Mouse (Mus musculus) monocyte, adult 2 months (primary cell): ENCODE results near the gene Rem2.

Source experiments
- DNase-seq, 2 experiments: peaks; one replicate each; pipeline ENCODE4 v3.0.0; 2022; ENCODE audit warnings: low spot score in 2 of 2, low read depth in 1 of 2

The Rem2 gene

DNA sequence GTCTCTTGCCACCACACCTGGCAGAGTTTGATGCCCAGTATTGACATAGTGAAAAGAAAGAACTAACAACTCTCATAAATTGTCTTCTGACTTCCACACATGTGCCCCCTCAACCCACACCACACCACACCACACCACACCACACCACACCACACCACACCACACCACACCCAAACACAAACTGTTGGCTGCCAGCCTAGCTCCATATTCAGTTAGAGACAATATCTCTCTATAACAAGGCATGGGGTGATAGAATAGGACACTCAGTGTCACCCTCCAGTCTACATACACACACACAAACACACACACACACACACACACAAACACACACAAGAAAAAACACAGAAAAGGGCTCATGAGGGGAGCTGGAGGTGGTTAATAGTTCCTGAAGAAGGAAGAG is 12.4 kb downstream of the Rem2 start:
- DNase-seq = no peak

DNA sequence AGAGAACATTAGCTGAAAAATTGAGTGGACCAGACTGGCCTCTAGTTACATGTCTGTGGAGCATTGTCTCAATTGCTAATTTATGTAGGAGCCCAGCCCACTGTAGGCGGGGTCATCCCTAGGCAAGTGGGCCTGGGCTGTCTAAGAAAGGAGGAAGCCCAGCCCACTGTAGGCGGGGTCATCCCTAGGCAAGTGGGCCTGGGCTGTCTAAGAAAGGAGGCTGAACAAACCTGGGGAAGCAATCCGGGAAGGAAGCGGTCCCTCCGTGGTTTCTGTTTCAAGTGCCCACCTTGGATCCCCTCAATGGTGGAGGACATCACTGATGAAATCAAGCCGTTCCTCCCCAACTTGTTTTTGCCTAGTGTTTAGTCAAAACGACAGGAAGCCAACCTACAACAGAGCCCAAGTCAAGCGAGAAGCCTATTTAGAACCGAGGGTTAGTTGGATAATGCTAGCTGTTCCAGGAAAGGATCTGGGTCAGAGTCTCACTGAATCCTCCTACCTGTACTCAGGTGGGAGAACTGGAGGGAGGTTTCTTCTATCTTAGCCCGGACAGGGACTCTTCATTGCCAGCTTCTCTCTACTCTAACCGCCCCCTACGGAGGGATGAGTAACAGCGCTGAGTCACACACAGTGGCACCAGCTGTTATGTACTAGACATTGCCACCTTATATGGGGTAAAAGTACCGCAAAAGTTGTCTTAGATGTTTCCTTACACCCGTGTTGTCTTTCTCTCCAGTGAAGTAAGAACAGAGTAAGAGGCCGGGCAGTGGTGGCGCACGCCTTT is 16.6 kb downstream of the Rem2 start:
- no peak for DNase-seq

DNA sequence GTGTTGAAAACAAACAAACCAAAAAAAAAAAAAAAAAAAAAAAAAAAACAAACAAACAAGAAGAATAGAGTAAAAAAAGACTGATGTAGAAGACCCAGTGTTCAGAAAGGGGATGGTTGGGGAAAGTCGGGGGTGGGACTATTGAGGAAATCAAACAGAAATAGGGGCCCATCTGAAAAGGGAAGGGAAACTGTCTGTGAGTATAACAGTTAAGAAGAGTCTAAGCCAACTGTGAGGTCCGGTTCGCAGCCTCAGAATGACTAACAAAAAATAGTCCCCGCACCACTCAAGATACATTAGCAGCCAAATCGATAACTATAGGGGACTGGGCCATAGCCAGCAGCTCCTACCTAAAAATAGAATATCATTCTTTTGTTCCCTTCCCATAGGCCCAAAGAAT is 17.3 kb downstream of the Rem2 start:
- no peak for DNase-seq

DNA sequence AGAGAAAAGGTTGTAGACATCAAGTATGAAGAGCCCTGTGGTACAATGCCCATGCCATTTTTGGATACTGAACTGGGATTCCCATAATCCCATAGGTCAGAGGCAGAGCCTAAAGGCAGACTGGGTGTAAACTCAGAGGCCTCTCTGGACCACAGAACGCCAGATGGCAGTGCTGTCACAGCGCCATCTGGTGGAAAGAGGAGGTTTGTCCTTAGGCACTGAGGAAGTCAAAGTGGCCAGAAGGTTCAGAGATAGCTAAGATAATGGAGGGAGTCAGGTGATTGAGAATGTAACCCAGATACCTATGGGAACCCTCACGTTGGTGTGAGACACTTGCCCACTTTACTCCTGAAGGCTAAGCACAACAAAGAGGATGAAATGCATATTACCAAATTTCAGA is 18.3 kb downstream of the Rem2 start:
- DNase-seq = peak in 1 of 2 experiments; percentile 61

DNA sequence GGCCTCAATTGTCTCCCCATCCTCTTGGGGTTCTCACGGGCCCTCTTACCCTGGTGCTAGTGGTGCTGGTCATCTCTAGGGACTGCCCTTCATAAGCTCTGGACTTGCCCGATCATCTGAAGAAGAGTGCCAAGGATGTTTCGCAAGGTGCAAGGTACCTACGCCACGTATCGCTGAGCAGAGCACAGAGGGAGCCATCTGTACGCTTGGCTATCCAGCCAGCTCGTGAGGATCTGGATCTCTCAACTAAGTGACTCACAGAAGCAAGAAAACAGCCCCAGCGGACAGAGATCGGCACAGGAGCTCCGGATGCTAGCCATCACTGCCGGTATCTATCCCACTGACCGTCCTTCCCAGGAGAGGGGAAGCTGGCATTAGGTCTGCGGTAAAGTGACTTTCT is 20.8 kb downstream of the Rem2 start:
- DNase-seq = no peak

DNA sequence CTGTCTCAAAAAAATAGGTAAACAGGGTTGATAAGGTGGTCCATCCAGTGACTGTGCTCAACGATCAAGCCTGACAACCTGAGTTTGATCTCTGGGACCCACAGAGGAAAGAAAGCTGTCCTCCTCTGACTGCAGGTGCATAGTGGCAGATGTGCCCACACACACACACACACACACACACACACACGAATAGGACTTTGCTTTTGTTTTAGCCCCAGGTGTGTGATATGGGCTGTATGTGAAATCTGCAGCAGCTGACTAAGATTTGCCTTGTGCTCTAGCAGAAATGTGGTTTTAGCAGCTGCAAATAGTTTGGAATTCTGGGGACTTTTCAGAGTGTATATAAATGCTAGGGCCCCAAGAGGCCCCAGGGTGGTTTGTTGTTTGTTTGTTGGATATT is 23.4 kb downstream of the Rem2 start:
- no peak for DNase-seq

DNA sequence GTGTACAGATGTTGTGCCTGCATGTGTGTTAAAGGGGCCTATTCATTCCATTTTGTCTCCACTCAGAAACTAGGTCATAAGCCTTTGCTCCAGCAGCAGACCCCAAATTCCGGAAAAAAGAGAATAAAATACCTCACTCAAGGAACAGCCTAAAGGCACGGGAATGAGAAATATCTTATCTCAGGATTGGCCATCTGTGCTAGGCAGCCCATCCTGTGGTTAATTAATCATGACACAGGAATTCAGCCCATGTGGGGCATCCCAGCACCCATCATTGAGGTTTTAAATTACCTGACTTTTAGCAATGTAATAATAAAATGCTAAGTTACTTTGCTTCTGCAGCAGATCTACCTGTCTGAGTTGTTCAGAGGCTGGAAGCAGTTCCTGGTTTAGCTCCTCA is 25.5 kb downstream of the Rem2 start:
- DNase-seq = no peak

DNA sequence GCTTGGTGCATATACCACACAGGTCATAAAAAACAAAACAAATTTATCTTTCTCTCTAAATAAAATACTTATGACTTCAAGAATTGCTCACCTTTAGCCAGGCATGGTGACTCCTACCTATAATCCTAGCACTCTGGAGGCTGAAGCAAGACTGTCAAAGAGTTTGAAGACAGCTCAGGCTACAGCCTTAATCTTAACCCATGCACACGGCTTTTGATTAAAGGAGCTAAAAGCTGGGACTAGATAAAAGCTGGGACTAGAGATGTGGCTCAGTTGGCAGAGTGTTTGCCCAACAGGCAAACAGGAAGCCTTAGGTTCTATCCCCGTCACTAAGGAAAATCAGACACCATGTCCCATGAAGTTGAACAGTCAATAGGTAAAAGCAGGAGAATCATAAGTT is 27.2 kb downstream of the Rem2 start:
- no peak for DNase-seq

DNA sequence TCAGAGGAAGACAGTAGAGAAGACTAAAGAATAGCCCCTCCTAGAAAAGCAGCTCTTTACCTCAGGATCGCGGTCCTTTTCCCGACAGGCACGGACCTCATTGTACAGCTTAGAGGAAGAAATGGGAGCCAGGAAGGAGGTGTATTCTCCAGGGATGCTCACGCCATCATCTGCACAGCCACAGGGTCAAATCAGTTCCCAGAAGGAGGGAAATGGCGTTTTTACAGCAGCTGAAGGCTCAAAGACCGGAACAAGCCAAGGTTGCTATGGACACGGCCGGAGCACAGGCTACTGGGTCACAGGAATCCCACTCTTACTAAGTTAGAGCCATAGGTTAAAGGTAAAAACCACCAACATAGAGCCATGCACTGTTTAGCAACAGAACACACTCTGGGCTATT is 33.9 kb downstream of the Rem2 start:
- no peak for DNase-seq

DNA sequence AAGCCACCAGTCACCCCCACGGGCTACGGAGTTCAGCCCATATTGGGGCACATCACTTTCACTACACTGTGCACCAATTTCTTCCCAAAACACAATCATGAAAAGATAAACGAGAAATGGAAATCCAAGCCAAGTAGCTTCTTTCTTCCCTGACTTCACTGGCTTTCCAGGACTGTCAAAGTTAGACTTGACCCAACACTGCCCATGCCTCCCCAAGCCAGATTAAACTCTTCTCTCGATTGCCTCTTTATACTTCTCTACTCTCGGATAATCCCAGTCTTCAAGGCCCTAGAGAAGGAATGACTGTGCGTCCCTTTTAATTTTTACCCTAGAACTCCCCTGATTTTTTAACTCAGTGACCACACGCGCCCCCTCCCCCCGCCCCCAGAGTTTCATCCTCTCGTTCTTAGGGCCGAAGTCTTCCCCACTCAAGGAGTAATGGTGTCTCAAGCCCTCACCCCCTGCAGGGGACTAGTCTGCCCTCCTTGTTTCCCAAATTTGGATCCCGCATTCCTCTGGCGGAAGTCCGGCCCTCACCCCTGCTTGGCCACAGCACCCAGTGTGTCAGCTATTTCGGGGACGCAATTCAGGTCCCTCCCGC is 40.9 kb downstream of the Rem2 start:
- no peak for DNase-seq

DNA sequence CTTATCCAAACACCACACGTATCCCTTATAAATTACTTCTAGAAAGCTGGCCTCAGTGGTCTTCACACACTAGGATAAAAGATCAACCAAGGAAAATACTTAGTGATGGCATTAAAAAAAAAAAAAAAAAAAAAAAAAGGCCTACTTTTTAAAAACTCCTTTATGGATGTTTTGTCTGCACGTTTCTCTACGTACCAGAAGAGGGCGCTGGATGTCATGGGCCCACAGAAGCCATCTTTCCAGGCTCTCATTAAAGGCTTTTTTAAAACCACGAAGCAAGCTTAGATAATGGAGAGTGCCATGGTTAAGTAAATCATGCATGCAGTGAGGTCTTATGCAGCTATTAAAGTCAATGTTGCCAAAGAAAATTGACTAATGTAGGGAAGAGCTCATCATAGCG is 47.7 kb downstream of the Rem2 start:
- no peak for DNase-seq

DNA sequence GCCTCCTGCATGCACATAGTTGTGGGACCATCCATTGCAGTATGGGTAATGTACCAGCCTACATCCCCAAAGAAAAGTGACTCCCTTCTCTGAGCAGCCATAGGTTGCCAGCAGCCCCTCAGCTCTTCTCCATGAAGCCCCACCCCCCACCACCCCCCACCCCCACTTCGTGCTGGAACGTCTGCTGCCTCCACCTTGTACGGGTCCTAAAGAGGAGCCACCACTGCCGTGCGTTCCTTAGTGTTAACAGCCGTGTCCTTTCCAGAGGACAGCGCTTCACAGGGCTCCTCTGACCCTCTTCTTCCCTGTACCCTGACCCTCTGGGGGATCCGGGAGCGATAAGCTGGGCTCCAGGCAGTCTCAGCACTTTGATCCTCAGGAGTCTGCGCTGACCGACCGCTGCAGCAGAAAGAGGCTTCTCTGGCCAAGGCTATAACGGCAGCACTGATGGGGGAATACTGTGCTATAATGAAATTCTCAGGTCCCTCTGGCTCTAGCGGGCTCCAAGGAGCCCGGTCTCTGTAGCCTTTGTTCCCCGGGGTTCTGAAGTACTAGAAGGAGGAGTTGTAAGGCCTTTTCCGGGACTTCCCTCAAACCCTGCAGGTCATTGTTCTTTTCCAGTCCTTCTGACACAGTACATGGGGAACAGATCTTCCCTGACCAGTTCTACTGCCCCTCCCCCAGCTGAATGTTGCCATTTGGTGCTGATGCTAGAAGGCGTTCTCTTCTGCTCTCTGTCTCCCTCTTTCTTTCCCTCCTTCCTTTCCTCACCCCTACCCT is 51.5 kb downstream of the Rem2 start:
- DNase-seq = no peak

DNA sequence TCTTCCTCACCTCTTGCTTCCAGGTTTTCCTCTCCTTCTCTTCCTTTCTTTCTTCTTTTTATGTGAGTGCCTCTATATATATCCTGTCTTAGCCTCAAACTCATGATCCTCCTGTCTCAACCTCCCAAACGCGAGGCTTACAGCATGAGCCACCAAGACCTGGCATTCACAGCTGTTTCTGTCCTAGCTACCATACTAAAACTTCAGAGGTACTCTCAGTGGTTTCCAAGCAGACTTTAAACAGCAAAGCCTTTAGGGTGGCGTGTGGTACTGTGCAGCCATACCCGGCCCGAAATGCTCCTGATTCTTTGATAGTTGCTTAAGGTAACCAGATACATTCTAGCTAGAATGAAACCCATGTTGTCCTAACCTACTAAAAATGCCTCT is 52.1 kb downstream of the Rem2 start:
- DNase-seq = no peak

DNA sequence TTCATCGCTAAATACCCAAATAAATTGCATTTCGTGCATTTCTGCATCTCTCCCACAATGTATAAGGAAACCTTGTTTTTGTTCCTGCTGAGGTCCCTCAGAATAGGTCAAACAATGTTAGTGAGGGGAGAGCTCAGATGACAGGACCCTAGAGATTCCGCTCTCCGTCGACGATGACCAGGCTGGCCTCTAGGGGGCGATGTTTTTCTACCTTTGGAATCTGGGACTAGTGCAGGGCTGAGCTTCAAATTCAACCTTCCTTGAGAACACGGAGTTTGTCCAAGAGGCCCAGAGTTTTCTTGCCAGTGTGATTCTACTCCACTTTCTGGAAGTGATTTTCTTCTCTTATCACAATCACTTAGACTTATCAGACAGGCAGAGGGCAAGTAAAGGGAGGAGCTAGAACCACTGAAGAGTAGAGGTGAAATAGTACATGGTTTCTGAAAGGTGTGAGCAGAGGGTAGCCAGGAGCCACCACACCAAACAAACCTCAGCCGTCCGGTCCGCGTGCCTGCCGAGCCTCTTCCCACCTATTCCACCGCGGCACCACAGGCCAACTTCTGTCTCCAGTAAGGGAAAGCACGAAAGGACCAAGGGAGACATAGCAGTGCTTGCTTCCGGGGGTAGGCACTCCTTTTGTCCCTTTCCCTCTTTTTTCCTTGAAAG is 52.7 kb downstream of the Rem2 start:
- DNase-seq = peak; percentile 26 to 59
